Mouse (Mus musculus) retina, adult 2 months (tissue): ENCODE data around the gene Rab11b.
"Not testable (repeated sequence)": the region's sequence is repeated elsewhere in the genome, so short reads cannot be mapped to it uniquely, and the experiment has no call there.

Experiments
- DNase-seq: peaks from one replicate; pipeline ENCODE4 v3.0.0-alpha.2; 2012; ENCODE audit warnings: low read depth, low spot score

The Rab11b gene

GRCm38 (mm10) chr17:33771617-33772016, 11.3 kb upstream of the Rab11b start:
- no peak for DNase-seq

GRCm38 (mm10) chr17:33766389-33766788, 6.1 kb upstream of the Rab11b start:
- no peak for DNase-seq

DNA sequence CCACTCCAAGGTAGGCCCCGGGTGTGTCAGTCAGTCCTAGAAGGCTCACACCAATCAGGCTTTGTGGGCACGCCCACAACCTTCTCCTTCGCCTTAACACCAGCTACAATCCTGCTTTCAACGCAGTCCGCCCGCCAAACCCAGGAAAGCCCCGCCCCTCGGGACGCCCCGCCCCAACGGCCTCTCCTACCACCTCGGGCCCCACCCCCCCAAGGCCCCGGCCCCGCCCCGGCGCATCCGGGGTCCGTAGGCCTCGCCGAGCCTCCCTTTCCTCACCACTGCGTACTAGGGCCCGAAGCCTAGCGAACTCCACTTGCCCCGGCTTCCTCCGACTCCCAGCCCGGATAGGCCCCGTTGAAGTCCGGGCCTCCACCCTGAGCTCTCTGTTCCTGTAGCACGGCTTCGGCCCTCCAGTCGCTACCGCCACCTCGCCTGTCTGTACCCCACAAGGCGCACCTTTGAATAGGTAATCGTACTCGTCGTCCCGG, 519 bp downstream of the Rab11b start:
- peak; percentile 61 for DNase-seq

DNA sequence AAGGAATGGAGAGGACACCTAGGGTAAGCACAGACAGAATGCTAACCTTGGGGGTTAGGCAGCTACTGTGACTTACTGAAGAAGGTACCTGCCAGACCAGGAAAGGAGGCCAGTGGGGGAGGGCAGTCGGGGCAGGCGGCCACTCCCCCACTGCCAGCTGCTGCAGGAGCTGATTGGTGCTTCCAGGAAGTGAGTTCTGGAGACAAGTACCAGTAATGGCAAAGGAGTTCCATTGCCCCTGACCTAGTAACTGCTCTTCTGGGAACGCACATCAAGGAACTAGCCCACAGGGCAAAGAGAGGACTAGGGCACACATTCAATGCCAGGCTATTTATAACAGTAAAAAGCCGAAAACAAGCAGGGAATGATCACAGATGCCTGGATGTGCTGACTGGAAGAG, 3.1 kb downstream of the Rab11b start:
- DNase-seq, result no peak

- no peak for DNase-seq
Measured at GRCm38 (mm10) chr17:33756108-33756790, 4.1 kb downstream of the Rab11b start.

- no peak for DNase-seq
Measured at GRCm38 (mm10) chr17:33755418-33756107, 4.8 kb downstream of the Rab11b start.

DNA sequence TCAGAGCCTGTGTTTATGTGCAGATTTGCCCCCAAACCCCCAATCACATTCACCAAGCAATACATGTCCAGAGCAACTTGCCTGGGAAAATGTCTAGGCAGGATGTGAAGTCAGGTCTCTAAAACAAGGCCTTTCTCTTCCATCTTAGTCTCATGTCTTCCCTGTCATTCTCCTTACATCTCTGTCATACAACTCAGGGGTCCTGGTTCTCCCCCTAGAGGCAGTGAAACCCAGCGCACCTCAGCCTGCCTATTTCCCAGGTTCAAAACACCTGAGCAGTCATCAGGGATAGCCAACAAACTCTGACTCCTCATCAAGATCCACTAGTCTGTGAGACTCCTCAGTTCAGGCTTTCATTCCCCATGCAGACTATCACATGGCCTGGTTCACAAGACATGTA, 5.7 kb downstream of the Rab11b start:
- no peak for DNase-seq

- no peak for DNase-seq
Measured at GRCm38 (mm10) chr17:33752297-33752696, 8.0 kb downstream of the Rab11b start.

- DNase-seq, result no peak
Measured at GRCm38 (mm10) chr17:33751181-33751580, 9.1 kb downstream of the Rab11b start.

GRCm38 (mm10) chr17:33749451-33749850, 10.9 kb downstream of the Rab11b start:
- no peak for DNase-seq

GRCm38 (mm10) chr17:33746011-33746410, 14.3 kb downstream of the Rab11b start:
- DNase-seq, result no peak

DNA sequence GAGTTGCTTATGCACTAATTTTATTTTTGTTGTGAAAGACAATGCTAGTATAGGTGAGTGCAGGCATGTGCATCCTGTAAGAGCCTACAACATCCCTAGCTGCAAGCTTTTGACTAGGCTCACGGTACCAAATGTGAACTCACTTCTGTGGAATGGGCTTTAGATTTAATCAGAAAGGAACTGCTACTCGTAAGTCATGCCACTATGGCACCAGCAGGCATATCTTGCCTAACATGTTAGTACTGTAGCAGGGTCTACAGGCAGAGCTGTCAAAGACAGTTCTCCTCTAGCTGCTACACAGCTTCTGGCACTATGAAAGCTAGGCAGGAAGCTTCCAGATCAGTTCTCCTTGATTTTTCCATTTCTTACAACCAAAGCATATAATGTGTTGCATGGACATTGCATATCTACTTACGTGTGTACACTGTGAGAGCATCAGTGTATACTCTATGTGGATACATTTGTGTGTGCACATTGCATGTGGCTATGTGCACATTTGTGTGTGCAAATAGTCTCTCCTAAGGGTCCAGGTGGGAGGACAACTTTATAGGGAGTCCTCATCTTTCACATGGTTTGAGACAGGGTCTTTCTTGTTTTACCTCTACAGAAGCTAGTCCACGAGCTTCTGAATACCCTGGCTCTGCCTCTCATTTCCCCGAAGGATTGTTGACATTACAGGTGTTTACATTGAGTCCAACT, 15.5 kb downstream of the Rab11b start:
- DNase-seq, result no peak

GRCm38 (mm10) chr17:33742420-33742819, 17.9 kb downstream of the Rab11b start:
- DNase-seq, result no peak

GRCm38 (mm10) chr17:33733526-33733925, 26.8 kb downstream of the Rab11b start:
- not testable (repeated sequence) for DNase-seq

DNA sequence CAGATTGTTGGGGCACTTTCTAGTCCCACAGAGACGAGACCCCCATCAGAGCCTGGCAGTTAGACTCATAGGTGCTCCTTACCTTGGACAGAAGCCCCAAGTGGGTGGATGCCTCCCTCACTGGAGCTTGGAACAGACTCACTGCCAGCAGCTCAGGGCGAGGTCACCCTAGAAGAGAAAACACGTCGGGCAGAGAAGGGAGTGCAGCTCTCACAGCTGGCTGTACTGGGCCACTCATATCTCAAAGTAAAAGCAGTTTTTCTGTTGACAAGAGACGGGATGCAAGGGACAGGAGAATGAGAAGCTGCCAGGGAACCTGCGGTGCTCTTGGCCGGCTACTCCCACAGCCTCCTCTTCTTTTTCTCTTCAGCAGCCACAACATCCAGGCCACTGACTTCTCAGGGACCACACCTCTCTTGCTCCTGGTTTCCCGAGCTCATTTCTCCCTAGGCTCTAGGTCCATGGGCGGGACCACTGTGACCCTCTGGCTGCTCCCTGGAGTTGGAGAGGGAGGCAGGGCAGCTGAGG, 27.7 kb downstream of the Rab11b start:
- not testable (repeated sequence) for DNase-seq

- no peak for DNase-seq
Measured at GRCm38 (mm10) chr17:33729215-33729614, 31.1 kb downstream of the Rab11b start.

DNA sequence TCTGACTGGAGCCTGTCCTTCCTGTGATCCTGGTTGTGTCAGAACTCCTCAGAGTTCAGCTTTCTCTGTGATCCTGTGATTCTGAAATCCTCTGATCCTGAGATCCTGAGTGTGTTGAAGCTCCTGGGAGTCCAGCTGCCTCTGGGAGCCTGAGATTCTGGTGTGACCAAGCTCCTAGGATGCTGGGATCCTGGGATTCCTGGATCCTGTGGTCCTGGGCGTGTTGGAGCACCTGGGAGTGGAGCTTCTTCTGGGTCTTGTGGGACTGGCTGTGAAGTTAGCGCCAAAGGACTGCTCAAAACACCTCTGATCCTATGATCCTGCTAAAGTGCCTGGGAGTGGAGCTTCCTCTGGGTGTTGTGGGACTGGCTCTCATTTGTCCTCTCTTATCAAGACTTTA, 31.9 kb downstream of the Rab11b start:
- no peak for DNase-seq

DNA sequence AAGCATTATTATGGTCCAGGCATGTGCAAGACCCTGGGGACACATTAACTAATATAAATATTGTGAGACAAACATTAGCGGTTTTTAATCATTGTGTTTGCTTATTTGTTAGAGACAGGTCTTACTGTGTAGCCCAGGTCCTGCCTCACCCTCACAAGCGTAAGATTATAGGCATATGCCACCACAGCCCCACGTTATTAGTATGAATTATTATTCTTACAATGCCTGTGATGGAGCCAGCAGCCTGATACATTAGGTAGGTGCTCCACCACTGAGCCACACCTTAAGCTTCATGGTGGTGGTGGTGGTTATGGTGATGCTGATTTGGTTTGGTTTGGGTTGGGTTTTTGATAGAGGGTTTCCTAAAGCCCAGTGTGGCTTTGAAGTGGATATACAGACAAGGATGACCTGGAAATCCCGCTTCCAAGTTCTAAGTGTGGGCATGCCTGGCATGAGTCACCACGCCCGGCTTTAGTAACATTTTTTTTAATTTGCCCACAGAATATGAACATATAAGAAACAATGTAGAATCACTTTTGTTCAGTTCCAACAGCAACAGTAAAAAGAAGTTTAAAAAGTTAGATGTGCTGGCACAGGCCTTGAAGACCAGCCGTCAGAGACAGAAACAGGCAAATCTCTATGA, 40.5 kb downstream of the Rab11b start:
- DNase-seq, result no peak

GRCm38 (mm10) chr17:33718944-33719725, 41.2 kb downstream of the Rab11b start:
- DNase-seq, result no peak

DNA sequence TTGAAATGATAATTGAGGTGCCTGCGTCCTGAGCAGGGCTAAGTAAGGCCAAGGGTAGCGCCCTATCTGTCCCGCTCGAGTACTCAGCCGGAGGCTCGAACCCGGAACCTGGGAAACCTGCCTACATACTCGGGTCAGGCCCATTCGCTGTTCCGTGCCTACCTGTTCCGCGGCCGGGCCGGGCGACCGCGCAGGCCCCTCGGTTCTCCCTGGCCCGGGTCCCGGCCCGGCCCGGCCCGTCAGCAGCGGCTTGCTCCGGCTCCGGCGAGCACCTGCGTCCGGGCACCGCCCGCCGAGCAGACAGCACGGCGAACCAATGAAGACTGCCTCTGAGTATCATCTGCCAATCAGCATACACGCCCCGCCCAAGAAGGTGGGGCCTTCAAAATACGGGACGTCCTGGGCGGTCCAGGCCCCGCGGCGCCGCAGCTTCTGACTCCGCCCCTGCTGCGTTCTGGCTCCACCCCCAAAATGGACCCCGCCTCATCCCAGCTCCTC, 41.9 kb downstream of the Rab11b start, which contains the start of gene March2:
March2 (minus strand) TSS at position 287 of the 498 bp plus-strand sequence.
- DNase-seq, result peak; percentile 91

- DNase-seq, result no peak
Measured at GRCm38 (mm10) chr17:33717982-33718381, 42.3 kb downstream of the Rab11b start.
